Mouse (Mus musculus): ENCODE results near the gene Ptges3.
"Not testable (repeated sequence)": the region's sequence is repeated elsewhere in the genome, so short reads cannot be mapped to it uniquely, and the experiment has no call there.

Ptges3 gene

GRCm38 (mm10) chr10:128058601-128059151, at the start of gene Ptges3:
Gene Ptges3 (plus strand): TSS chr10:128058954.
- peak; percentile 97 for DNase-seq (ENCODE audit: low spot score)

GRCm38 (mm10) chr10:128009735-128010134, 49.0 kb upstream of the Ptges3 start:
- no peak for DNase-seq (ENCODE audit: low spot score)

GRCm38 (mm10) chr10:128015068-128015934, 43.5 kb upstream of the Ptges3 start, which contains the start of gene Prim1:
Gene Prim1 (plus strand): TSS chr10:128015168.
- peak; percentile 56 for DNase-seq (ENCODE audit: low spot score)

- no peak for DNase-seq (ENCODE audit: low spot score)
Measured at GRCm38 (mm10) chr10:128022196-128022595, 36.6 kb upstream of the Ptges3 start.

GRCm38 (mm10) chr10:128023496-128023895, 35.3 kb upstream of the Ptges3 start:
- DNase-seq (ENCODE audit: low spot score): no peak

GRCm38 (mm10) chr10:128029931-128030330, 28.8 kb upstream of the Ptges3 start:
- no peak for DNase-seq (ENCODE audit: low spot score)

- no peak for DNase-seq (ENCODE audit: low spot score)
Measured at GRCm38 (mm10) chr10:128030860-128031259, 27.9 kb upstream of the Ptges3 start.

- DNase-seq (ENCODE audit: low spot score): no peak
Measured at GRCm38 (mm10) chr10:128036746-128037425, 21.9 kb upstream of the Ptges3 start.

GRCm38 (mm10) chr10:128037921-128038320, 20.8 kb upstream of the Ptges3 start:
- no peak for DNase-seq (ENCODE audit: low spot score)

GRCm38 (mm10) chr10:128039167-128039566, 19.6 kb upstream of the Ptges3 start:
- DNase-seq (ENCODE audit: low spot score): no peak

- DNase-seq (ENCODE audit: low spot score): no peak
Measured at GRCm38 (mm10) chr10:128039858-128040257, 18.9 kb upstream of the Ptges3 start.

- no peak for DNase-seq (ENCODE audit: low spot score)
Measured at GRCm38 (mm10) chr10:128040293-128040692, 18.5 kb upstream of the Ptges3 start.

- DNase-seq (ENCODE audit: low spot score): no peak
Measured at GRCm38 (mm10) chr10:128041636-128042035, 17.1 kb upstream of the Ptges3 start.

GRCm38 (mm10) chr10:128042466-128042865, 16.3 kb upstream of the Ptges3 start:
- DNase-seq (ENCODE audit: low spot score): no peak

GRCm38 (mm10) chr10:128043041-128043835, 15.5 kb upstream of the Ptges3 start:
- no peak for DNase-seq (ENCODE audit: low spot score)

GRCm38 (mm10) chr10:128048157-128048556, 10.6 kb upstream of the Ptges3 start:
- DNase-seq (ENCODE audit: low spot score): no peak

GRCm38 (mm10) chr10:128049741-128050140, 9.0 kb upstream of the Ptges3 start:
- no peak for DNase-seq (ENCODE audit: low spot score)

- DNase-seq (ENCODE audit: low spot score): no peak
Measured at GRCm38 (mm10) chr10:128050355-128050754, 8.4 kb upstream of the Ptges3 start.

- DNase-seq (ENCODE audit: low spot score): no peak
Measured at GRCm38 (mm10) chr10:128051589-128051988, 7.2 kb upstream of the Ptges3 start.

- DNase-seq (ENCODE audit: low spot score): not testable (repeated sequence)
Measured at GRCm38 (mm10) chr10:128052136-128052535, 6.6 kb upstream of the Ptges3 start.

- DNase-seq (ENCODE audit: low spot score): no peak
Measured at GRCm38 (mm10) chr10:128053001-128053400, 5.8 kb upstream of the Ptges3 start.

- no peak for DNase-seq (ENCODE audit: low spot score)
Measured at GRCm38 (mm10) chr10:128058184-128058583, 570 bp upstream of the Ptges3 start.
